Mouse (Mus musculus) stomach, postnatal 0 days (tissue): ENCODE measurements at regions not wholly inside any gene's neighbourhood (a gene's known extent, or its start where the extent isn't known, plus 50 kb on each side); places are given as distances from the start of the nearest gene placed in this dataset.
A peak's percentile ranks its signal among the peaks of the same experiment; 100 is the strongest.

Experiments
- ATAC-seq: fragments of 200-750 bp; cut with Nextera tagmentation; 2 replicates; pipeline ENCODE4 v1.8.0; 2017; ENCODE audit not compliant: low FRiP score, low TSS enrichment
- DNase-seq: peaks from one replicate; pipeline ENCODE4 v3.0.0-alpha.2; 2016; ENCODE audit warnings: low spot score
- H3K27ac ChIP-seq: fragments of 300-500 bp; sonication (generic); replicated peaks from 2 replicates; pipeline ENCODE4 v1.5.1; 2014; ENCODE audit warnings: mild to moderate bottlenecking, control low read depth
- H3K27me3 ChIP-seq: fragments of 300-500 bp; sonication (generic); 2 replicates; pipeline ENCODE4 v1.6.1; 2014; ENCODE audit warnings: low read length; ENCODE audit not compliant: control insufficient read depth, insufficient read depth
- H3K36me3 ChIP-seq: fragments of 300-500 bp; sonication (generic); 2 replicates; pipeline ENCODE4 v1.6.1; 2014; ENCODE audit warnings: low read length, mixed read lengths; ENCODE audit not compliant: control insufficient read depth, insufficient read depth
- H3K4me1 ChIP-seq: fragments of 300-500 bp; sonication (generic); replicated peaks from 2 replicates; pipeline ENCODE4 v1.6.1; 2014; ENCODE audit warnings: antibody characterized with exemption; ENCODE audit not compliant: control insufficient read depth, insufficient read depth
- H3K4me2 ChIP-seq: fragments of 300-500 bp; sonication (generic); replicated peaks from 2 replicates; pipeline ENCODE4 v1.6.1; 2014; ENCODE audit warnings: low read depth, mild to moderate bottlenecking, control low read depth, moderate library complexity
- H3K4me3 ChIP-seq: fragments of 300-500 bp; sonication (generic); 2 replicates; pipeline ENCODE4 v1.5.1; 2014; ENCODE audit warnings: low read depth, low read length, control low read depth
- H3K9ac ChIP-seq: fragments of 300-500 bp; sonication (generic); 2 replicates; pipeline ENCODE4 v1.6.1; 2014; ENCODE audit warnings: mild to moderate bottlenecking, low read length, control low read depth, mixed read lengths
- H3K9me3 ChIP-seq: fragments of 300-500 bp; sonication (generic); 2 replicates; pipeline ENCODE4 v1.6.1; 2016; ENCODE audit warnings: low read length; ENCODE audit not compliant: control insufficient read depth
- CTCF ChIP-seq: IDR thresholded peaks from 2 replicates; pipeline ENCODE4 v1.5.1; 2016; ENCODE audit warnings: antibody characterized with exemption, low read depth, mild to moderate bottlenecking, moderate library complexity
- EP300 ChIP-seq: optimal IDR thresholded peaks from 2 replicates; pipeline ENCODE3; 2016; ENCODE audit warnings: antibody characterized with exemption
- WGBS: fragments of 180-500 bp; shearing (Covaris S2); extraction: QIAGEN DNeasy Blood & Tissue Kit; methylation state at CpG from one replicate; pipeline ENCODE4 v1.1.7; 2014; 5-methylcytosine and 5-hydroxymethylcytosine counted together

DNA sequence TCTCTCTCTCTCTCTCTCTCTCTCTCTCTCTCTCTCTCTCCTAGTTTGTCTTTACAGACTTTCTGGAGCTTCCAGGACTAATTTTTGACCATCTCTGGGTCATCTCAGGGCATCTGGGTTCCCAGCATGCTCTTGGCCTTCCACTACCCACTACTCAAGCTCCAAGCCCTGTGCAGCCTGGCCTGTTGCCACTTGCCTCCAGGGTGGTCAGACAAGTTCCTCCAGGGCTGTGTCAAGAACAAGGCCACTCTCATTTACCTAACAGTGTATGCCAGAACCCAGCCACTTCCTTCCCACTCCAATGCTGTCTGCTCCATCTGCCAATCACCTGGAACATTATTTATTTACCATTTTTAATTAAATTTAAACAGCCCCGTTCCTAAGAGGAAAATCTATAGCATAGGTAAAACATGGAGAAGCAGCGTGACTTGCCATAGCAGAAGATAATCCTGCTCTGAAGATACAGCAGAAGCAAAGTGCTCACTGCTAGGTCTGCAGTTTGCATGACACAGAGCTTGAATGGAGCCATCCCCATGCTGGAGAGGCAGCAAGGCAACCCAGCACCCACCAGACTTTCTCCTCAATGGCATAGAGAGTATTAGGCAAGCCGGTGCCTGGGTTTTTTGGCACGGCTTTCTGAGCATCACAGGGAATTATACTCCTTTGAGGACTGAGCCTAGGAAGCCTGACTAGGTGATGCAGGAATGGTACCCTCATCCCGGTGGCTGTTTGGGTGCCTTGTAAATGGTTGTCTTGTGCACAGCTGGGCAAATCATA, 54.0 kb downstream of the Foxi1 start:
- Histone ChIP-seq H3K4me1 (no peaks in the 10 kb centered on the region), H3K9me3 (no peaks in the 10 kb centered on the region), H3K27me3 (no peaks in the 10 kb centered on the region), H3K27ac (no peak overlapping the region), H3K9ac (no peak overlapping the region), H3K36me3 (no peaks in the 10 kb centered on the region), H3K4me3 (no peak overlapping the region), H3K4me2 (no peak overlapping the region)
- TF ChIP-seq EP300: no peak
- TF ChIP-seq CTCF: no peak
- DNase-seq (no peak), ATAC-seq (no peak)
- 63% methylated on average over 5 of the region's 5 CpGs for WGBS

DNA sequence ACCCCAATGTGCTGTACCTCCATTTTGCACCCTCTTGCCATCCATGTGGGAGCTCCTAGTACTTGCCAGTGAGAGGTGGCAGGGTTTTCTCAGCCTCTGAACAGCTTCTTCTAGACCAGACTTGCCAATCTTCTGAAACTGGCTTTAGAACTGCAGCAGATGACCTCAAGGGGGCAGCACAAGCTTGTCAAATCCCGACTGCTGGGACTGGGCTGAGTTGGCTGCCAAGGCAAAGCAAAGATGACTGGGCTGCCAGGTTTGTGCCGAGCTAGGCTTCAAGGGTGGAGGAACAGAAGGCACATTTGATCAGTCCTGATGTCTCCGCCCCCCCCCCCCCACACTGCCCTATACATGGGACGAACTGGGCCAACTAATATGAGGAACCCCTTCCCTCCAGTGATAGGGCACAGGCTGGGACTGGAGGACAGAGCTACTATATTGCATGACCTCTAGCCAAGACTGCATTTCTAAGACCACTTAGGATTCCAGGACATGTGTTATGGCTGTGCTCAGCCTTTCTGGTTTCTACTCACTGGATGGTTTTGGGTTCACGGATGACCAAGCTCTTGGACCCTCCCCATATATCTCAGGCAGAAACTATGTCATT, 51.1 kb upstream of the 4930469K13Rik start:
- H3K4me1 ChIP-seq: no peaks in the 10 kb centered on the region
- no peak overlapping the region for H3K4me3 ChIP-seq
- H3K4me2 ChIP-seq: no peak overlapping the region
- ATAC-seq (peak; percentile 42; the same call in 1 of the 2 replicates), DNase-seq (peak; percentile 77)
- H3K9me3 ChIP-seq: no peaks in the 10 kb centered on the region
- H3K36me3 ChIP-seq: no peaks in the 10 kb centered on the region
- 21% methylated on average over 5 of the region's 5 CpGs for WGBS
- no peak overlapping the region for H3K9ac ChIP-seq
- no peak overlapping the region for H3K27ac ChIP-seq
- H3K27me3 ChIP-seq: no peaks in the 10 kb centered on the region
- TF ChIP-seq EP300 (no peak), CTCF (peak; percentile 86)
